Mouse (Mus musculus): ENCODE measurements around the gene Olfr125. TPM values are rescaled to one million over a fixed set of nuclear protein-coding genes. Genes with fewer than 3 reads are reported as not detected.

Olfr125 gene
- not detected in 2 replicates for polyA plus RNA-seq (2012; rRNA removed; ENCODE audit: low replicate concordance)

DNA sequence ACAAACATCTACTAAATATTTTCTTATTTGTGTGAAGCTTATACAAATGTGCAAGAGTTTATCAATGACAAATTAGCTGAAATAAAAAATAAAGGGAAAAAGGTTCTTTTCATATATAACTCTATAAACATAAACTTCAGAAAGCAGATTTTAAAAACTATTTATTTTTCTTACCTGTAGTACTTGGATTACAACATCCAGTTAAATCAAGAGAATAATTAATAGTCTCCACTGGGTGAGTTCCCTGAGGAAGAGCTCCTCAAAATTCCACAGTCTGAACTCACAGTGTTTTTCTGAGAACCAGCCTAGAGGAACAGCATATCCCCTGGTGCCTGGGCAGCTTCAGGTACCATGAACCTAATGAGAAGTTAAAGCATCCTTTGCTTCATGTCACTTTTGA lies at the start of gene Olfr125:
Gene Olfr125 (plus strand): TSS at position 301 of the 400 bp plus-strand sequence.

DNA sequence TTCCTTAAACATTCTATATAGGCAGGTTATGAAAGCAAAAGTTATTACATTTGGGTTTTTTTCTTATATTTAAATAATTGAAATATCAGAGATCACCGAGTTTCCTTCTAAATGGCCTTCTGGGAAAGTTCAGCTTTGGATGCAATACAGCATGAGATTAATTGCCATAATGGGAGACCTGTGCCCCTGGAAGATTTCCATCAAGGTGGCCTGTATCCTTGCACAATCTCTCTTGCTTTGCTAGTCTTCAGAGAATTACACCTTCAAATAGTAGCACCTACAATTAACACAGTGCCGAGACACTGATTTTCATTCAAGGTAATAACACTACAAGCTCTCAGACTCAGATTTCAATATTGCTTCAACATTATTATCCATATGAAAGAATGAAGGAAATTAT lies 39.5 kb upstream of the Olfr125 start, which contains the start of gene Olfr123:
Gene Olfr123 (plus strand): TSS at position 301 of the 400 bp plus-strand sequence.

GRCm38 (mm10) chr17:37799588-37799987 lies 33.2 kb upstream of the Olfr125 start, which contains the start of gene Olfr124:
Gene Olfr124, plus strand, starts transcription at chr17:37799888.

DNA sequence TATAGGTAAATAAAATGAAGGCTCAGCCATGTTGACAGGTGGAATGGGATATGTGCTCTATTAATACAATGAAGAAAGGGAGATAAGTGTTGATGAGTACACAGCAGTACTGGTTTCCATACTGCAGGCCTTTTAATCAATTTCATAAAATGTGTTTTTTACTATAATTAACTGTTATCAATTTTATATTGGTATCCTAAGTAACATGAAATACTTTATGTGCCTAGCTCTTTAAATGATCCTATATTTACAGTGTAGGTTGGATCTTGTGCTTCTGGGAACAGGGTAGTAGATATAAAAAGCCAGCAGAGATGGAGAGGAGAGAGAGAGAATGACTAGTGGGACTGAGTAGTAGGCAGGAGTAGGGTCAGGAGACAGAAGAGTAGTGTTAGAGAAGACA lies 14.4 kb downstream of the Olfr125 start, which contains the start of gene Olfr126:
Gene Olfr126 (plus strand): TSS at position 301 of the 400 bp plus-strand sequence.

Other genes starting within 250 kb of the Olfr125 start
- not detected in 2 replicates for gene Olfr114, start 240.2 kb upstream of the Olfr125 start, polyA plus RNA-seq (2012; rRNA removed; ENCODE audit: low replicate concordance)
- not detected in 2 replicates for gene Olfr115, start 205.8 kb upstream of the Olfr125 start, polyA plus RNA-seq (2012; rRNA removed; ENCODE audit: low replicate concordance)
- gene Olfr116, start 205.8 kb upstream of the Olfr125 start, polyA plus RNA-seq (2012; rRNA removed; ENCODE audit: low replicate concordance) = not detected in 2 replicates
- gene Olfr117, start 169.2 kb upstream of the Olfr125 start, polyA plus RNA-seq (2012; rRNA removed; ENCODE audit: low replicate concordance) = not detected in 2 replicates
- not detected in 2 replicates for gene Olfr118, start 166.0 kb upstream of the Olfr125 start, polyA plus RNA-seq (2012; rRNA removed; ENCODE audit: low replicate concordance)
- gene Olfr119, start 136.4 kb upstream of the Olfr125 start, polyA plus RNA-seq (2012; rRNA removed; ENCODE audit: low replicate concordance) = not detected in 2 replicates
- gene Olfr120, start 111.1 kb upstream of the Olfr125 start, polyA plus RNA-seq (2012; rRNA removed; ENCODE audit: low replicate concordance) = not detected in 2 replicates
- gene Olfr121, start 84.1 kb upstream of the Olfr125 start, polyA plus RNA-seq (2012; rRNA removed; ENCODE audit: low replicate concordance) = not detected in 2 replicates
- not detected in 2 replicates for gene Olfr122, start 64.3 kb upstream of the Olfr125 start, polyA plus RNA-seq (2012; rRNA removed; ENCODE audit: low replicate concordance)
- gene Olfr123, start 39.4 kb upstream of the Olfr125 start, polyA plus RNA-seq (2012; rRNA removed; ENCODE audit: low replicate concordance) = not detected in 2 replicates
- not detected in 2 replicates for gene Olfr124, start 33.1 kb upstream of the Olfr125 start, polyA plus RNA-seq (2012; rRNA removed; ENCODE audit: low replicate concordance)
- not detected in 2 replicates for gene Olfr126, start 14.5 kb downstream of the Olfr125 start, polyA plus RNA-seq (2012; rRNA removed; ENCODE audit: low replicate concordance)
- gene Olfr127, start 67.5 kb downstream of the Olfr125 start, polyA plus RNA-seq (2012; rRNA removed; ENCODE audit: low replicate concordance) = not detected in 2 replicates
- not detected in 2 replicates for gene Olfr128, start 87.6 kb downstream of the Olfr125 start, polyA plus RNA-seq (2012; rRNA removed; ENCODE audit: low replicate concordance)
- gene Olfr761, start 120.1 kb downstream of the Olfr125 start, polyA plus RNA-seq (2012; rRNA removed; ENCODE audit: low replicate concordance) = not detected in 2 replicates
- gene Olfr129, start 227.1 kb downstream of the Olfr125 start, polyA plus RNA-seq (2012; rRNA removed; ENCODE audit: low replicate concordance) = not detected in 2 replicates
- gene Olfr130, start 231.0 kb downstream of the Olfr125 start, polyA plus RNA-seq (2012; rRNA removed; ENCODE audit: low replicate concordance) = not detected in 2 replicates

All from mammary gland, adult 2 months (tissue).